Mouse (Mus musculus) embryonic facial prominence, embryonic 10.5 days (tissue): ENCODE data around the gene Casc3. TPM values are rescaled to one million over a fixed set of nuclear protein-coding genes. Genes with fewer than 3 reads are reported as not detected.

Source experiments
- DNase-seq: peaks from one replicate; pipeline ENCODE4 v3.0.0-alpha.2; 2017; ENCODE audit warnings: low spot score
- H3K27ac ChIP-seq: fragments of 300-500 bp; sonication (generic); replicated peaks from 2 replicates; pipeline ENCODE4 v1.5.1; 2016; ENCODE audit warnings: mild to moderate bottlenecking
- H3K27me3 ChIP-seq: fragments of 300-500 bp; sonication (generic); replicated peaks from 2 replicates; pipeline ENCODE4 v1.6.1; 2016; ENCODE audit warnings: low read depth, mild to moderate bottlenecking; ENCODE audit not compliant: poor library complexity, severe bottlenecking
- H3K36me3 ChIP-seq: fragments of 300-500 bp; sonication (generic); replicated peaks from 2 replicates; pipeline ENCODE4 v1.6.1; 2016; ENCODE audit warnings: mild to moderate bottlenecking, moderate library complexity
- H3K4me1 ChIP-seq: fragments of 300-500 bp; sonication (generic); 2 replicates; pipeline ENCODE4 v1.6.1; 2016
- H3K4me3 ChIP-seq: fragments of 300-500 bp; sonication (generic); 2 replicates; pipeline ENCODE4 v1.5.1; 2016; ENCODE audit warnings: mild to moderate bottlenecking, moderate library complexity
- H3K9me3 ChIP-seq: fragments of 300-500 bp; sonication (generic); 2 replicates; pipeline ENCODE4 v1.6.1; 2016; ENCODE audit warnings: mild to moderate bottlenecking
- WGBS: fragments of 180-500 bp; shearing (Covaris S2); methylation state at CpG from one replicate; pipeline ENCODE4 v1.1.7; 2016; 5-methylcytosine and 5-hydroxymethylcytosine counted together
- polyA plus RNA-seq: library from polyadenylated mRNA; unstranded; fragments of >200 nt; fragmentation: Nextera tagmentation; extraction: Ambion mirVana; gene quantifications from 2 replicates; pipeline ENCODE4 v1.2.1, GENCODE M21; 2016

Gene Casc3
- polyA plus RNA-seq, 1 experiment from 2014 or later, result 47.5 TPM

- Histone ChIP-seq H3K27ac (no peak overlapping the region), H3K9me3 (no peaks in the 10 kb centered on the region), H3K4me3 (no peak overlapping the region), H3K36me3 (peaks cover 46% of the 10 kb centered on the region), H3K4me1 (peaks cover 47% of the 10 kb centered on the region), H3K27me3 (peaks cover 42% of the 10 kb centered on the region)
- 47% methylated on average over 5 of the region's 5 CpGs for WGBS
- no peak for DNase-seq
Measured at GRCm38 (mm10) chr11:98835296-98835695, 30.6 kb downstream of the Casc3 start.

- peaks cover 47% of the 10 kb centered on the region for H3K4me1 ChIP-seq
- H3K4me3 ChIP-seq, result peak overlapping the region; percentile 71
- WGBS, result 63% methylated on average over 3 of the region's 3 CpGs
- peaks cover 45% of the 10 kb centered on the region for H3K27me3 ChIP-seq
- peaks cover 42% of the 10 kb centered on the region for H3K36me3 ChIP-seq
- no peak for DNase-seq
- H3K27ac ChIP-seq, result no peak overlapping the region
- H3K9me3 ChIP-seq, result no peaks in the 10 kb centered on the region
Measured at GRCm38 (mm10) chr11:98835725-98836124, 31.0 kb downstream of the Casc3 start.

- 22% methylated on average over 7 of the region's 7 CpGs for WGBS
- Histone ChIP-seq H3K4me3 (peak overlapping the region; percentile 71), H3K27ac (peak overlapping the region; percentile 76; the same call in 1 of the 2 replicates), H3K36me3 (peaks cover 38% of the 10 kb centered on the region), H3K4me1 (peaks cover 47% of the 10 kb centered on the region), H3K27me3 (peaks cover 47% of the 10 kb centered on the region), H3K9me3 (no peaks in the 10 kb centered on the region)
- no peak for DNase-seq
Measured at GRCm38 (mm10) chr11:98836128-98836527, 31.4 kb downstream of the Casc3 start.

GRCm38 (mm10) chr11:98836651-98837141 lies 32.0 kb downstream of the Casc3 start, which contains the start of gene Rapgefl1:
Gene Rapgefl1 (plus strand): TSS chr11:98836785.
- peak; percentile 91 for DNase-seq
- Histone ChIP-seq H3K27me3 (peaks cover 47% of the 10 kb centered on the region), H3K4me1 (peaks cover 47% of the 10 kb centered on the region), H3K4me3 (peak within 1 kb of the TSS; percentile 71), H3K9me3 (no peaks in the 10 kb centered on the region), H3K27ac (peak within 1 kb of the TSS; percentile 76), H3K36me3 (peaks cover 32% of the 10 kb centered on the region)
- WGBS, result under 1% methylated on average over 48 of the region's 48 CpGs

- WGBS, result under 1% methylated on average over 29 of the region's 29 CpGs
- Histone ChIP-seq H3K27me3 (peaks cover 47% of the 10 kb centered on the region), H3K9me3 (no peaks in the 10 kb centered on the region), H3K36me3 (peaks cover 27% of the 10 kb centered on the region), H3K4me1 (peaks cover 47% of the 10 kb centered on the region), H3K4me3 (peak overlapping the region; percentile 71), H3K27ac (peak overlapping the region; percentile 76)
- DNase-seq, result peak; percentile 45
Measured at GRCm38 (mm10) chr11:98837231-98837704, 32.6 kb downstream of the Casc3 start.

GRCm38 (mm10) chr11:98837917-98838316 lies 33.2 kb downstream of the Casc3 start:
- Histone ChIP-seq H3K36me3 (peaks cover 20% of the 10 kb centered on the region), H3K4me3 (peak overlapping the region; percentile 71), H3K27ac (no peak overlapping the region), H3K9me3 (no peaks in the 10 kb centered on the region), H3K4me1 (peaks cover 47% of the 10 kb centered on the region), H3K27me3 (peaks cover 47% of the 10 kb centered on the region)
- WGBS, result 46% methylated on average over 11 of the region's 11 CpGs
- DNase-seq, result no peak

GRCm38 (mm10) chr11:98838512-98838911 lies 33.8 kb downstream of the Casc3 start:
- Histone ChIP-seq H3K9me3 (no peaks in the 10 kb centered on the region), H3K27me3 (peaks cover 47% of the 10 kb centered on the region), H3K4me3 (no peak overlapping the region; the same call in 1 of the 2 replicates), H3K36me3 (peaks cover 14% of the 10 kb centered on the region), H3K27ac (no peak overlapping the region), H3K4me1 (peaks cover 47% of the 10 kb centered on the region)
- WGBS, result 79% methylated on average over 9 of the region's 9 CpGs
- DNase-seq, result no peak

GRCm38 (mm10) chr11:98839402-98839801 lies 34.7 kb downstream of the Casc3 start:
- H3K27me3 ChIP-seq, result peaks cover 47% of the 10 kb centered on the region
- no peaks in the 10 kb centered on the region for H3K9me3 ChIP-seq
- peaks cover 5% of the 10 kb centered on the region for H3K36me3 ChIP-seq
- WGBS, result 38% methylated on average over 6 of the region's 6 CpGs
- peaks cover 47% of the 10 kb centered on the region for H3K4me1 ChIP-seq
- DNase-seq, result no peak
- H3K27ac ChIP-seq, result no peak overlapping the region
- no peak overlapping the region for H3K4me3 ChIP-seq

- 68% methylated on average over 10 of the region's 10 CpGs for WGBS
- H3K4me1 ChIP-seq, result peaks cover 42% of the 10 kb centered on the region
- DNase-seq, result no peak
- peaks cover under 1% of the 10 kb centered on the region; the same call in 1 of the 2 replicates for H3K36me3 ChIP-seq
- H3K9me3 ChIP-seq, result no peaks in the 10 kb centered on the region
- H3K27me3 ChIP-seq, result peaks cover 47% of the 10 kb centered on the region
- H3K27ac ChIP-seq, result no peak overlapping the region
- no peak overlapping the region for H3K4me3 ChIP-seq
Measured at GRCm38 (mm10) chr11:98839897-98840296, 35.2 kb downstream of the Casc3 start.

GRCm38 (mm10) chr11:98846016-98846415 lies 41.3 kb downstream of the Casc3 start:
- H3K4me3 ChIP-seq, result 0 out of 2 replicates have a peak overlapping the region, but pooled peaks have one; percentile 5
- DNase-seq, result no peak
- H3K36me3 ChIP-seq, result no peaks in the 10 kb centered on the region
- no peaks in the 10 kb centered on the region for H3K9me3 ChIP-seq
- H3K27ac ChIP-seq, result no peak overlapping the region
- H3K4me1 ChIP-seq, result peaks cover 23% of the 10 kb centered on the region
- WGBS, result 53% methylated on average over 13 of the region's 13 CpGs
- H3K27me3 ChIP-seq, result peaks cover 32% of the 10 kb centered on the region

GRCm38 (mm10) chr11:98846865-98847604 lies 42.3 kb downstream of the Casc3 start:
- no peaks in the 10 kb centered on the region for H3K36me3 ChIP-seq
- peaks cover 35% of the 10 kb centered on the region for H3K27me3 ChIP-seq
- no peak overlapping the region for H3K4me3 ChIP-seq
- WGBS, result 62% methylated on average over 19 of the region's 19 CpGs
- DNase-seq, result no peak
- H3K4me1 ChIP-seq, result peaks cover 25% of the 10 kb centered on the region
- H3K27ac ChIP-seq, result no peak overlapping the region
- H3K9me3 ChIP-seq, result no peaks in the 10 kb centered on the region

- peak overlapping the region; percentile 57; the same call in 1 of the 2 replicates for H3K27ac ChIP-seq
- peaks cover 38% of the 10 kb centered on the region for H3K4me1 ChIP-seq
- peaks cover 35% of the 10 kb centered on the region for H3K27me3 ChIP-seq
- no peaks in the 10 kb centered on the region for H3K9me3 ChIP-seq
- peak overlapping the region; percentile 41 for H3K4me3 ChIP-seq
- no peaks in the 10 kb centered on the region for H3K36me3 ChIP-seq
- DNase-seq, result peak; percentile 62
- WGBS, result 10% methylated on average over 19 of the region's 19 CpGs
Measured at GRCm38 (mm10) chr11:98849196-98849894, 44.6 kb downstream of the Casc3 start.
